Comparison of ENCODE assay signal across 13 mouse cellular contexts in genomic region chr4:125644581-125645568, GRCm38 (mm10).
DNase-seq lines count a peak whose midpoint lies in the region; ATAC-seq and TF ChIP-seq lines count a peak whose summit lies in the region.
"Had no signal": no experiment of that assay in that cellular context is flagged by ENCODE, and none has a peak within 500 bp of the region (broad histone marks: within the 10 kb centered on the region; RNA-seq: fewer than 3 reads in every experiment).

No protein-coding gene starts in this region.

- H3K36me3 ChIP-seq in forebrain, embryonic 13.5 days (ENCODE audit: poor library complexity, severe bottlenecking) = 0 out of 2 replicates have a peak, but pooled peaks cover 4% of the 10 kb centered on the region
- no peaks in the 10 kb centered on the region for H3K36me3 ChIP-seq in forebrain, embryonic 11.5 days (ENCODE audit: control insufficient read depth, insufficient read depth, low read length)
- no peaks in the 10 kb centered on the region for H3K36me3 ChIP-seq in hindbrain, embryonic 16.5 days (ENCODE audit: control insufficient read depth, insufficient read depth, low read length)

- peak overlapping the region; percentile 6 for H3K4me2 ChIP-seq in forebrain, embryonic 13.5 days
- H3K4me2 ChIP-seq in forebrain, embryonic 11.5 days (ENCODE audit: low read depth, low read length, severe bottlenecking) = no peak overlapping the region
- H3K4me2 ChIP-seq in hindbrain, embryonic 16.5 days (ENCODE audit: low read length) = peak overlapping the region; percentile 1; the same call in 1 of the 2 replicates
- H3K4me2 ChIP-seq: heart, embryonic 11.5 days; liver, embryonic 11.5 days had no signal

- 43% methylated on average over 23 of the region's 23 CpGs for WGBS in forebrain, embryonic 13.5 days
- 72% methylated on average over 23 of the region's 23 CpGs for WGBS in forebrain, embryonic 11.5 days
- 41% methylated on average over 23 of the region's 23 CpGs for WGBS in hindbrain, embryonic 16.5 days
- WGBS in lung, adult 2 months = 73% methylated on average over 23 of the region's 23 CpGs

- intact Hi-C loops in left cerebral cortex, postnatal 10 days (cut with DNase I) = no loop called here
- intact Hi-C loops in heart, postnatal 36 days (cut with DNase I) = no loop called here

- H3K9me3 ChIP-seq in forebrain, embryonic 13.5 days (replicated peaks) = no peaks in the 10 kb centered on the region
- no peaks in the 10 kb centered on the region for H3K9me3 ChIP-seq in forebrain, embryonic 11.5 days (ENCODE audit: control insufficient read depth, low read length)
- no peaks in the 10 kb centered on the region for H3K9me3 ChIP-seq in hindbrain, embryonic 16.5 days (ENCODE audit: control insufficient read depth, low read length)
- H3K9me3 ChIP-seq: megakaryocyte, embryonic 14.5 days had no signal

- DNase-seq in forebrain, embryonic 11.5 days (ENCODE audit: low spot score) = no peak
- peak; percentile 95 for DNase-seq in brain, adult 2 months (ENCODE audit: low read depth, low spot score)
- DNase-seq in left cerebral cortex, postnatal 10 days (ENCODE audit: extremely low spot score in 1 of 2, low spot score in 2 of 2) = peak; percentile 20 to 30
- no peak for DNase-seq in kidney, postnatal 4 days
- no peak for DNase-seq in heart, postnatal 36 days
- DNase-seq in lung, adult 2 months = no peak
- DNase-seq: kidney, adult 18-20 months; thymus, adult 2 months had no signal

- no peak overlapping the region for H3K4me3 ChIP-seq in forebrain, embryonic 13.5 days
- no peak overlapping the region for H3K4me3 ChIP-seq in forebrain, embryonic 11.5 days (ENCODE audit: low read depth, low read length)
- H3K4me3 ChIP-seq in hindbrain, embryonic 16.5 days (ENCODE audit: low read length) = no peak overlapping the region
- H3K4me3 ChIP-seq in lung, adult 2 months (replicated peaks; ENCODE audit: extremely low read depth, low read depth, low read length) = no peak overlapping the region
- H3K4me3 ChIP-seq: megakaryocyte, embryonic 14.5 days had no signal

- peaks cover 37% of the 10 kb centered on the region for H3K27me3 ChIP-seq in forebrain, embryonic 13.5 days
- H3K27me3 ChIP-seq in forebrain, embryonic 11.5 days (ENCODE audit: control insufficient read depth, insufficient read depth, low read length) = no peaks in the 10 kb centered on the region
- H3K27me3 ChIP-seq in hindbrain, embryonic 16.5 days (replicated peaks; ENCODE audit: control insufficient read depth, insufficient read depth, low read length) = peaks cover 2% of the 10 kb centered on the region; the same call in 1 of the 2 replicates

- peaks cover 17% of the 10 kb centered on the region for H3K4me1 ChIP-seq in forebrain, embryonic 13.5 days
- no peaks in the 10 kb centered on the region for H3K4me1 ChIP-seq in forebrain, embryonic 11.5 days (replicated peaks; ENCODE audit: control insufficient read depth, insufficient read depth, low read length)
- H3K4me1 ChIP-seq in hindbrain, embryonic 16.5 days (ENCODE audit: control insufficient read depth, insufficient read depth, low read depth, low read length) = no peaks in the 10 kb centered on the region
- H3K4me1 ChIP-seq in lung, adult 2 months (ENCODE audit: control insufficient read depth, insufficient read depth, low read length) = no peaks in the 10 kb centered on the region
- H3K4me1 ChIP-seq: megakaryocyte, embryonic 14.5 days had no signal

- peak overlapping the region; percentile 6; the same call in 1 of the 2 replicates for H3K27ac ChIP-seq in forebrain, embryonic 13.5 days
- H3K27ac ChIP-seq in forebrain, embryonic 11.5 days (ENCODE audit: low read depth, low read length) = no peak overlapping the region
- H3K27ac ChIP-seq in hindbrain, embryonic 16.5 days (ENCODE audit: low read depth, low read length) = no peak overlapping the region; the same call in 1 of the 2 replicates

- no peak for TF ChIP-seq CTCF in lung, adult 2 months (IDR thresholded peaks at IDR 0.05; ENCODE audit: insufficient read depth, low read length)

- H3K9ac ChIP-seq in forebrain, embryonic 13.5 days = no peak overlapping the region
- H3K9ac ChIP-seq in forebrain, embryonic 11.5 days (ENCODE audit: low read length) = no peak overlapping the region
- H3K9ac ChIP-seq in hindbrain, embryonic 16.5 days (ENCODE audit: low read depth, low read length) = no peak overlapping the region

- no peak for TF ChIP-seq POLR2A in lung, adult 2 months (IDR thresholded peaks at IDR 0.05; ENCODE audit: borderline replicate concordance, extremely low read depth, low read depth, low read length)

- ATAC-seq in forebrain, embryonic 13.5 days = peak; percentile 70
- ATAC-seq in forebrain, embryonic 11.5 days (replicated peaks; ENCODE audit: low FRiP score) = no peak
- peak; percentile 76 for ATAC-seq in hindbrain, embryonic 16.5 days

Comparison
In these comparisons a context has a peak if more than half of its experiments do, and no peak if none do; other contexts are left out.
1. DNase-seq: peak in brain, adult 2 months (single experiment) and left cerebral cortex, postnatal 10 days (2 of 2); none in forebrain, embryonic 11.5 days (single experiment), kidney, postnatal 4 days (0 of 2), heart, postnatal 36 days (0 of 2) and lung, adult 2 months (single experiment).